Mouse (Mus musculus) kidney, embryonic 14.5 days (tissue): ENCODE results near the gene Pias4. TPM values are rescaled to one million over a fixed set of nuclear protein-coding genes. Genes with fewer than 3 reads are reported as not detected.

Source experiments
- ATAC-seq: fragments of 200-750 bp; cut with Nextera tagmentation; 2 replicates; pipeline ENCODE4 v1.8.0; 2017; ENCODE audit warnings: moderate number of reproducible peaks, mild to moderate bottlenecking, moderate TSS enrichment, moderate library complexity; ENCODE audit not compliant: low FRiP score, low TSS enrichment
- H3K27ac ChIP-seq: fragments of 300-500 bp; sonication (generic); 2 replicates; pipeline ENCODE4 v1.5.1; 2014; ENCODE audit warnings: low read depth, mild to moderate bottlenecking, low read length, moderate library complexity, mixed read lengths
- H3K27me3 ChIP-seq: fragments of 300-500 bp; sonication (generic); 2 replicates; pipeline ENCODE4 v1.6.1; 2014; ENCODE audit warnings: mild to moderate bottlenecking, low read length; ENCODE audit not compliant: control insufficient read depth, insufficient read depth
- H3K36me3 ChIP-seq: fragments of 300-500 bp; sonication (generic); 2 replicates; pipeline ENCODE4 v1.6.1; 2014; ENCODE audit warnings: low read length, mixed read lengths; ENCODE audit not compliant: control insufficient read depth, insufficient read depth
- H3K4me1 ChIP-seq: fragments of 300-500 bp; sonication (generic); 2 replicates; pipeline ENCODE4 v1.6.1; 2014; ENCODE audit warnings: low read length, mixed read lengths; ENCODE audit not compliant: control insufficient read depth, insufficient read depth
- H3K4me2 ChIP-seq: fragments of 300-500 bp; sonication (generic); replicated peaks from 2 replicates; pipeline ENCODE4 v1.6.1; 2014; ENCODE audit warnings: low read depth, mild to moderate bottlenecking, low read length
- H3K4me3 ChIP-seq: fragments of 300-500 bp; sonication (generic); 2 replicates; pipeline ENCODE4 v1.5.1; 2014; ENCODE audit warnings: mild to moderate bottlenecking, low read length
- H3K9ac ChIP-seq: fragments of 300-500 bp; sonication (generic); 2 replicates; pipeline ENCODE4 v1.6.1; 2014; ENCODE audit warnings: low read depth, mild to moderate bottlenecking, low read length, moderate library complexity
- H3K9me3 ChIP-seq: fragments of 300-500 bp; sonication (generic); 2 replicates; pipeline ENCODE4 v1.6.1; 2016; ENCODE audit warnings: low read length; ENCODE audit not compliant: control insufficient read depth
- WGBS: fragments of 180-500 bp; shearing (Covaris S2); extraction: QIAGEN DNeasy Blood & Tissue Kit; methylation state at CpG from one replicate; pipeline ENCODE4 v1.1.7; 2014; 5-methylcytosine and 5-hydroxymethylcytosine counted together
- polyA plus RNA-seq: library from polyadenylated mRNA; unstranded; fragments of >200 nt; fragmentation: Nextera tagmentation; extraction: Ambion mirVana; gene quantifications from 2 replicates; pipeline ENCODE4 v1.2.1, GENCODE M21; 2014

The Pias4 gene
- polyA plus RNA-seq, 1 experiment from 2014 or later: 48.4 TPM

- H3K4me1 ChIP-seq: peaks cover 24% of the 10 kb centered on the region
- peak overlapping the region; percentile 11; the same call in 1 of the 2 replicates for H3K4me3 ChIP-seq
- H3K9me3 ChIP-seq: no peaks in the 10 kb centered on the region
- H3K36me3 ChIP-seq: no peaks in the 10 kb centered on the region
- no peak for ATAC-seq
- no peak overlapping the region for H3K27ac ChIP-seq
- WGBS: 2% methylated on average over 16 of the region's 16 CpGs
- peaks cover 3% of the 10 kb centered on the region; the same call in 1 of the 2 replicates for H3K27me3 ChIP-seq
- no peak overlapping the region; the same call in 1 of the 2 replicates for H3K4me2 ChIP-seq
- H3K9ac ChIP-seq: no peak overlapping the region
Measured at GRCm38 (mm10) chr10:81134181-81134587, 33.5 kb downstream of the Pias4 start.

- H3K4me3 ChIP-seq: no peak overlapping the region
- H3K27ac ChIP-seq: no peak overlapping the region
- H3K27me3 ChIP-seq: no peaks in the 10 kb centered on the region
- peaks cover 57% of the 10 kb centered on the region for H3K36me3 ChIP-seq
- no peak overlapping the region for H3K4me2 ChIP-seq
- WGBS: 75% methylated on average over 11 of the region's 11 CpGs
- no peaks in the 10 kb centered on the region for H3K9me3 ChIP-seq
- ATAC-seq: no peak
- no peak overlapping the region for H3K9ac ChIP-seq
- no peaks in the 10 kb centered on the region for H3K4me1 ChIP-seq
Measured at GRCm38 (mm10) chr10:81123500-81123899, 44.2 kb downstream of the Pias4 start.

DNA sequence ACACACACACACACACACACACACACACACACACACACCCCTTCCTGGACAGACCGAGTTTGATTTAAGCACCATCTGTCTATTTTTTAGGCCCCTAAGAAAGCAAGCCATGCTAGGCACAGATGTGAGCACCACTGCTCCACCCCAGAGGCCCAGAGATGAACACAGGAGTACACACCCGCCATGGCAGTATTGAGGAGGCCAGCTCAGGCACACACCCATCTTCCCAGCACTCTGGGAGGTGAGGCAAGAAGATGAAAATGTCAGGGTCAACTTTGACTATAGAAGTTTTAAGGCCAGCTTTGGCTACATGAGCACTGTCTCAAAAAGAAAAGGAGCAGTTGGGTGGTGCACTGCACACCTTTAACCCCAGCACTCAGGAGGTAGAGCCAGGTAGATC, 44.8 kb downstream of the Pias4 start:
- H3K9ac ChIP-seq: no peak overlapping the region
- H3K9me3 ChIP-seq: no peaks in the 10 kb centered on the region
- peaks cover 61% of the 10 kb centered on the region for H3K36me3 ChIP-seq
- H3K4me1 ChIP-seq: no peaks in the 10 kb centered on the region
- no peak overlapping the region for H3K4me3 ChIP-seq
- H3K27me3 ChIP-seq: no peaks in the 10 kb centered on the region
- 84% methylated on average over 2 of the region's 2 CpGs for WGBS
- no peak overlapping the region for H3K27ac ChIP-seq
- no peak for ATAC-seq
- H3K4me2 ChIP-seq: no peak overlapping the region

DNA sequence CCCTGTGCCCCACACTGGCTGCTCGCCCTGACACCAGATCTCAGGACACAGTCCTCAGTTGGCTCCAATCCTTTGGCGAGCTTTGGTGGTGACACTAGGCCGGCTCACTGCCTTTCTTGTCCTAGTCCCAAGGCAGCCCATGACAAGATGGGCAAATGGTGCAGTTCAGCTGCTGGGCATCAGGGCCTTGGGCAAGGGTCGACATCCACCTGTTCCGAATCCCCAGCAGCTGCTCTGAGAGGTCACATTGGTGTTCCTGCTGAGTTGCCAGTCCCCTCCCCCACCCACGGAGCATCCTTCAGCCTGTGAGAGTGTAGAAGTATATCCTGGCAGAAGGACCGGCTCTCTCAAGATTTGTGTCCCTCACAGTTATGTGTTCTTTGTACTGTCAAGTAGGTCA, 47.1 kb downstream of the Pias4 start:
- WGBS: 89% methylated on average over 7 of the region's 7 CpGs
- Histone ChIP-seq H3K36me3 (peaks cover 80% of the 10 kb centered on the region), H3K27me3 (no peaks in the 10 kb centered on the region), H3K4me2 (no peak overlapping the region), H3K4me1 (no peaks in the 10 kb centered on the region), H3K4me3 (no peak overlapping the region), H3K9ac (no peak overlapping the region), H3K9me3 (no peaks in the 10 kb centered on the region), H3K27ac (no peak overlapping the region)
- no peak for ATAC-seq

DNA sequence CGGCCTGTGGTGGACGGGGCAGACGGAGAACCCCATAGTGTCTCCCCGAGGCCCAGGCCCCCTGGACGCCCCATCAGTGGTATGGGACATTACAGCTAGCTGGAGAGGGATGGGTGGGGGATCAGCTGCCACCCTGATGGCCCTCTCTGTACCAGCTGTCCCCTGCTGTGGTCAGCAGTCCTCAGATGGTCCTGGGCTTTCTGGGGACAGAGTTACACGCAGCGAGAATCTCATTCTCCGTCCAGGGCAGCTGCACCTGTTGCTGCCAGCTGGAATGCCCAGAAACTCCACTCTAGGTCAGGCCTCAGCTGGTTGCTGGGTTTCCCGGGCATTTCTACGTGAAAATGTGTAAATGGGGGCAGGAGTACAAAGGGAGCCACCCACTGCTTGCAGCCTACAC, 48.1 kb downstream of the Pias4 start:
- Histone ChIP-seq H3K9ac (no peak overlapping the region; the same call in 1 of the 2 replicates), H3K36me3 (peaks cover 91% of the 10 kb centered on the region), H3K9me3 (no peaks in the 10 kb centered on the region), H3K4me2 (no peak overlapping the region), H3K4me1 (no peaks in the 10 kb centered on the region), H3K4me3 (no peak overlapping the region), H3K27ac (no peak overlapping the region), H3K27me3 (no peaks in the 10 kb centered on the region)
- WGBS: 95% methylated on average over 10 of the region's 10 CpGs
- ATAC-seq: no peak

DNA sequence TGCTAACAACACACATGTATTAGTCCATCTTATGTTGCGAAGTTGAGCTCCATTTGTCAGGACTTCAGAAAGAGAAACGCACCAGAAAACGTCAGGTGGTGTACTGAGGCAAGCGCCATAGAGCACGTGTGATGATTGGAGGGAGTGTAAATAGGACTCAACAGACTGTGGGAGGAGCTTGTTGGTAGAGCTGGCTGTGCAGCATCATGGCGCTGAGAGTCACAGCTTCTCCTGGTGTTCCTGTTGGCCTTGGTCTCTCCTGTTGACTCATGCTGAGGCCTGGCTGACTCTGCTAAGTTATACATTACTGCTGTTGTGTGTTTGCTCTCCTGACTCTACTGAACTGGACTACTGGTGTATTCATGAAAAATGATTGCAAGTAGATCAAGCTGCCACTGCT, 54.8 kb downstream of the Pias4 start:
- Histone ChIP-seq H3K27ac (no peak overlapping the region), H3K4me3 (no peak overlapping the region), H3K9me3 (no peaks in the 10 kb centered on the region), H3K9ac (no peak overlapping the region), H3K4me1 (no peaks in the 10 kb centered on the region), H3K4me2 (no peak overlapping the region), H3K27me3 (no peaks in the 10 kb centered on the region), H3K36me3 (peaks cover 88% of the 10 kb centered on the region)
- WGBS: 95% methylated on average over 6 of the region's 6 CpGs
- no peak for ATAC-seq

GRCm38 (mm10) chr10:81106113-81106721, 61.5 kb downstream of the Pias4 start:
- Histone ChIP-seq H3K9me3 (no peaks in the 10 kb centered on the region), H3K9ac (peak overlapping the region; percentile 98), H3K4me1 (peaks cover 16% of the 10 kb centered on the region), H3K4me3 (peak overlapping the region; percentile 91), H3K4me2 (peak overlapping the region; percentile 62), H3K27ac (peak overlapping the region; percentile 100), H3K27me3 (no peaks in the 10 kb centered on the region), H3K36me3 (peaks cover 31% of the 10 kb centered on the region)
- ATAC-seq: peak; percentile 89
- under 1% methylated on average over 35 of the region's 35 CpGs for WGBS

DNA sequence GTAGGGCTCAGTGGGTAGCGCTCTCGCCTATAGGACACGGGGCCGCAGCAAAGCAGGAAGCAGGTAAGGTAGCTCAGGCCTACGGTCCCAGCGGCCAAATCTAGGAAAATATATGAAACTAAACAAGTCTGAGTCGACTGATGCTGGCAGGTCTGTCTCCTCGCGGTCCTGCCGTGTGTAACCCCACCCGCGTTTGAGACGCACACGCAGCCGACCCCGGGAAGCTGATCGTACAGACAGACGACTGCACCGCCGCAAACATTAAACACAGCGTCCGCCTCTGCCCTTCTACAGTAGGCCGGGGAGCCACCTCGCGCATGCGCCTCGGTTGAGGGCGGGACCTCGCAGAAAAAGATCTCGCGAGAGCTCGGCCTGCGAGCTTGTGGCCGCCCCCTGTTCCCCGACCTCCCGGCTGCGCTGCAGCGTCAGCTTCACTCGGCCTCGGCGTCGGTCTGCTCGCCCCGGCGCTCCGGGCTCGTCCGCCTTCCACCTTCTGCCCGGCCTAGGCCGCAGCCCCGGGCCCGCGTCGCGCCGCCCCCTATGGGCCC, 62.1 kb downstream of the Pias4 start, which contains the start of gene Map2k2:
Map2k2 (plus strand) TSS at position 351 of the 548 bp plus-strand sequence.
- ATAC-seq: peak; percentile 93
- Histone ChIP-seq H3K36me3 (peaks cover 25% of the 10 kb centered on the region), H3K27ac (peak within 1 kb of the TSS; percentile 100), H3K4me3 (peak within 1 kb of the TSS; percentile 91), H3K4me1 (peaks cover 16% of the 10 kb centered on the region), H3K4me2 (peak within 1 kb of the TSS; percentile 62), H3K9ac (peak within 1 kb of the TSS; percentile 98), H3K9me3 (no peaks in the 10 kb centered on the region), H3K27me3 (no peaks in the 10 kb centered on the region)
- WGBS: under 1% methylated on average over 56 of the region's 56 CpGs
